Mouse (Mus musculus): Measurements from ENCODE around the gene Txndc2. TPM values are rescaled to one million over a fixed set of nuclear protein-coding genes. Genes with fewer than 3 reads are reported as not detected.

Txndc2 gene
- polyA plus RNA-seq, 1 experiment = not detected

- Histone ChIP-seq H3K9me3 (replicated peaks; ENCODE audit: control insufficient read depth, insufficient read depth, low read length, poor library complexity, severe bottlenecking) (no peaks in the 10 kb centered on the region), H3K4me1 (ENCODE audit: control insufficient read depth, insufficient read depth, low read length) (peaks cover 2% of the 10 kb centered on the region), H3K36me3 (ENCODE audit: control insufficient read depth, insufficient read depth, low read length, poor library complexity, severe bottlenecking) (no peaks in the 10 kb centered on the region), H3K27me3 (ENCODE audit: control insufficient read depth, insufficient read depth, low read length, poor library complexity, severe bottlenecking) (no peaks in the 10 kb centered on the region), H3K4me3 (ENCODE audit: low read depth, low read length) (no peak overlapping the region), H3K27ac (ENCODE audit: insufficient read depth, low read length) (no peak overlapping the region), H3K9ac (ENCODE audit: low read depth, poor library complexity, severe bottlenecking) (no peak overlapping the region)
- no peak for TF ChIP-seq CTCF (IDR thresholded peaks at IDR 0.05; ENCODE audit: low read depth, low read length)
- TF ChIP-seq EP300 (IDR thresholded peaks at IDR 0.05; ENCODE audit: insufficient read depth, low read depth, low read length) = no peak
- no peak for TF ChIP-seq POLR2A (IDR thresholded peaks at IDR 0.05; ENCODE audit: insufficient read depth, low read length)
Measured at GRCm38 (mm10) chr17:65608312-65608687, 33.7 kb downstream of the Txndc2 start.

DNA sequence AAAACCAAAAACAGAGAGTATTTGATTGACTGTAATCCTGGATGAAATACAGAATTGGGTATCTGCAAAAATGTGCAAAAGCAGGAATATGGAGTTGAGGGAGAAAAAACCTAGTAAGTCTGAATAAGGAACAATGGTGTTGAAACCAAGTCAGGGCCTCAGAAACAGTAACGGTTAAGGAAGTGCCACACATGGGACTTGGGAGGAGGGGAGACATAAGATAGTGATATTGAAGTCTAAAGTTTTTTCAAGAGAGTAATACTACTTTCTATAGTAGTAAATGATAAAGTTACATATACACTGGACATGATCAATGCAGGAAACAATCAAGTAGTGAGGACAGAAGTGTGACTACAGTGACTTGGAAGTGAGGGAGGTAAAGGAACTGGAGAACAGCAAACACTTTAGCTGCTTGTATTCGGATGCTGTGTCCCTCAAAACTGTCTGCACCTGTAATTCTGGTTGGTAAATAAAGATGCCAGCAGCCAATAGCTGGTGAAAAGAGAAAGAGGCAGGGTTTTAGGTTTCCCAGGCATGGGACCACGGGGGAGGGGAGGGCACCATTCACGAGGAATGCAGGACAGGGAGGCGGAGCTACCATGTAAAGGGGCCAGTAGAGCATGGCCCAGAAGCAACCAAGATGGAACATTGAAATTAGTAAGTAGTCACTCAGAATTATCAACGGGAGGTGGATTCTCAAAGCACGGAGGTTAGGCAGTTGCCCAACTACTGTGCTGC is 34.2 kb downstream of the Txndc2 start:
- TF ChIP-seq POLR2A (IDR thresholded peaks at IDR 0.05; ENCODE audit: insufficient read depth, low read length) = no peak
- no peak for TF ChIP-seq EP300 (IDR thresholded peaks at IDR 0.05; ENCODE audit: insufficient read depth, low read depth, low read length)
- TF ChIP-seq CTCF (IDR thresholded peaks at IDR 0.05; ENCODE audit: low read depth, low read length) = no peak
- no peaks in the 10 kb centered on the region for H3K36me3 ChIP-seq (ENCODE audit: control insufficient read depth, insufficient read depth, low read length, poor library complexity, severe bottlenecking)
- H3K9ac ChIP-seq (ENCODE audit: low read depth, poor library complexity, severe bottlenecking) = no peak overlapping the region
- H3K4me3 ChIP-seq (ENCODE audit: low read depth, low read length) = no peak overlapping the region
- H3K9me3 ChIP-seq (replicated peaks; ENCODE audit: control insufficient read depth, insufficient read depth, low read length, poor library complexity, severe bottlenecking) = no peaks in the 10 kb centered on the region
- H3K27ac ChIP-seq (ENCODE audit: insufficient read depth, low read length) = no peak overlapping the region
- peaks cover 2% of the 10 kb centered on the region for H3K4me1 ChIP-seq (ENCODE audit: control insufficient read depth, insufficient read depth, low read length)
- no peaks in the 10 kb centered on the region for H3K27me3 ChIP-seq (ENCODE audit: control insufficient read depth, insufficient read depth, low read length, poor library complexity, severe bottlenecking)

- Histone ChIP-seq H3K27ac (ENCODE audit: insufficient read depth, low read length) (no peak overlapping the region), H3K4me1 (ENCODE audit: control insufficient read depth, insufficient read depth, low read length) (peaks cover 2% of the 10 kb centered on the region), H3K9ac (ENCODE audit: low read depth, poor library complexity, severe bottlenecking) (no peak overlapping the region), H3K27me3 (ENCODE audit: control insufficient read depth, insufficient read depth, low read length, poor library complexity, severe bottlenecking) (no peaks in the 10 kb centered on the region), H3K4me3 (ENCODE audit: low read depth, low read length) (no peak overlapping the region), H3K9me3 (replicated peaks; ENCODE audit: control insufficient read depth, insufficient read depth, low read length, poor library complexity, severe bottlenecking) (no peaks in the 10 kb centered on the region), H3K36me3 (ENCODE audit: control insufficient read depth, insufficient read depth, low read length, poor library complexity, severe bottlenecking) (no peaks in the 10 kb centered on the region)
- TF ChIP-seq POLR2A (IDR thresholded peaks at IDR 0.05; ENCODE audit: insufficient read depth, low read length) = no peak
- no peak for TF ChIP-seq CTCF (IDR thresholded peaks at IDR 0.05; ENCODE audit: low read depth, low read length)
- TF ChIP-seq EP300 (IDR thresholded peaks at IDR 0.05; ENCODE audit: insufficient read depth, low read depth, low read length) = no peak
Measured at GRCm38 (mm10) chr17:65606014-65606413, 36.0 kb downstream of the Txndc2 start.

DNA sequence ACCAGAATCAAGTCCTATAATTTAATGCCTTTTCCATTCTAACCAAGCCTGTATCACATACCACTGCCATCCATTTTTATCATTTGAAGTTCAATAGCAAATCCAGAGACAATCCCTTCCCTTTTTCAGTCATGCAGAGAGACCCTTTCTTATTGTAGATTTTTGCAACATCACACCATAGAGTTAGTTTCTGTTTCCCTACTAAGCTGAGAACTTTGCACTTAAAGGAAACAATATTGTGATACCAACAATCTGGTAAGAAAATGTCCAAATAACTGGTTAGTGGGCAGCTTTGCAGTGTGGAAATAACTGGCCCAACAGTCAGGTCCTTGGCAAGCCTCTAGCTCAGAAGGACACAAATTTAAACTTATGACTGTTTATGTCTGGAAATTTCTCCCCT is 37.1 kb downstream of the Txndc2 start:
- Histone ChIP-seq H3K36me3 (ENCODE audit: control insufficient read depth, insufficient read depth, low read length, poor library complexity, severe bottlenecking) (no peaks in the 10 kb centered on the region), H3K9ac (ENCODE audit: low read depth, poor library complexity, severe bottlenecking) (no peak overlapping the region), H3K27me3 (ENCODE audit: control insufficient read depth, insufficient read depth, low read length, poor library complexity, severe bottlenecking) (no peaks in the 10 kb centered on the region), H3K4me1 (ENCODE audit: control insufficient read depth, insufficient read depth, low read length) (peaks cover 2% of the 10 kb centered on the region), H3K9me3 (replicated peaks; ENCODE audit: control insufficient read depth, insufficient read depth, low read length, poor library complexity, severe bottlenecking) (no peaks in the 10 kb centered on the region), H3K4me3 (ENCODE audit: low read depth, low read length) (no peak overlapping the region), H3K27ac (ENCODE audit: insufficient read depth, low read length) (no peak overlapping the region)
- TF ChIP-seq EP300 (IDR thresholded peaks at IDR 0.05; ENCODE audit: insufficient read depth, low read depth, low read length) (no peak), POLR2A (IDR thresholded peaks at IDR 0.05; ENCODE audit: insufficient read depth, low read length) (no peak), CTCF (IDR thresholded peaks at IDR 0.05; ENCODE audit: low read depth, low read length) (no peak)

DNA sequence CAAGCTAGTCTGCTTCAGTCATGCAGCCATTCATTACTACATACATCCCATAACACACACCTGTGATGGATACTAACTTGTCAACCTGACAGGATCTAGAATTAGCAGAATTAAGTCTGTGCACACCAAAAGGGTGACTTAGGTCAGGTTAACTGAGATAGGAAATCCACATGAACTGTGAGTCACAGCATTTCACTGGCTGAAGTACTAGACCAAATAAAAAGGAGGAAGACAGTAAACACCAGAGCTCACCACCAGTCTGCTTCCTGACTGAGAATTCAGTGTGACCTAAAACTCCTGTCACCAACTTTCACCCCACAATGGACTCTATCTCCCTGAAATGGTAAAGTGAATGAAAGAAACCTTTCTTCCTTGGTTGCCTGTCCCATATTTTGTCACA is 37.7 kb downstream of the Txndc2 start:
- H3K9me3 ChIP-seq (replicated peaks; ENCODE audit: control insufficient read depth, insufficient read depth, low read length, poor library complexity, severe bottlenecking) = no peaks in the 10 kb centered on the region
- TF ChIP-seq EP300 (IDR thresholded peaks at IDR 0.05; ENCODE audit: insufficient read depth, low read depth, low read length) (no peak), CTCF (IDR thresholded peaks at IDR 0.05; ENCODE audit: low read depth, low read length) (no peak), POLR2A (IDR thresholded peaks at IDR 0.05; ENCODE audit: insufficient read depth, low read length) (no peak)
- H3K9ac ChIP-seq (ENCODE audit: low read depth, poor library complexity, severe bottlenecking) = no peak overlapping the region
- H3K27me3 ChIP-seq (ENCODE audit: control insufficient read depth, insufficient read depth, low read length, poor library complexity, severe bottlenecking) = no peaks in the 10 kb centered on the region
- H3K36me3 ChIP-seq (ENCODE audit: control insufficient read depth, insufficient read depth, low read length, poor library complexity, severe bottlenecking) = no peaks in the 10 kb centered on the region
- no peak overlapping the region for H3K4me3 ChIP-seq (ENCODE audit: low read depth, low read length)
- H3K4me1 ChIP-seq (ENCODE audit: control insufficient read depth, insufficient read depth, low read length) = peaks cover 2% of the 10 kb centered on the region
- H3K27ac ChIP-seq (ENCODE audit: insufficient read depth, low read length) = no peak overlapping the region

- H3K4me1 ChIP-seq (ENCODE audit: control insufficient read depth, insufficient read depth, low read length) = no peaks in the 10 kb centered on the region
- TF ChIP-seq CTCF (IDR thresholded peaks at IDR 0.05; ENCODE audit: low read depth, low read length) (no peak), POLR2A (IDR thresholded peaks at IDR 0.05; ENCODE audit: insufficient read depth, low read length) (no peak), EP300 (IDR thresholded peaks at IDR 0.05; ENCODE audit: insufficient read depth, low read depth, low read length) (no peak)
- peaks cover 6% of the 10 kb centered on the region for H3K36me3 ChIP-seq (ENCODE audit: control insufficient read depth, insufficient read depth, low read length, poor library complexity, severe bottlenecking)
- no peak overlapping the region for H3K27ac ChIP-seq (ENCODE audit: insufficient read depth, low read length)
- no peak overlapping the region for H3K9ac ChIP-seq (ENCODE audit: low read depth, poor library complexity, severe bottlenecking)
- no peaks in the 10 kb centered on the region for H3K27me3 ChIP-seq (ENCODE audit: control insufficient read depth, insufficient read depth, low read length, poor library complexity, severe bottlenecking)
- H3K9me3 ChIP-seq (replicated peaks; ENCODE audit: control insufficient read depth, insufficient read depth, low read length, poor library complexity, severe bottlenecking) = no peaks in the 10 kb centered on the region
- no peak overlapping the region for H3K4me3 ChIP-seq (ENCODE audit: low read depth, low read length)
Measured at GRCm38 (mm10) chr17:65597857-65598486, 44.0 kb downstream of the Txndc2 start.

Measured in ES-Bruce4 (cell line).